Mouse (Mus musculus) midbrain, embryonic 15.5 days (tissue): ENCODE results near the gene Nptx2. TPM values are rescaled to one million over a fixed set of nuclear protein-coding genes. Genes with fewer than 3 reads are reported as not detected.
A peak's percentile ranks its signal among the peaks of the same experiment; 100 is the strongest.

Experiments used
- ATAC-seq: fragments of 200-750 bp; cut with Nextera tagmentation; replicated peaks from 2 replicates; pipeline ENCODE4 v1.8.0; 2017; ENCODE audit warnings: moderate TSS enrichment
- H3K27ac ChIP-seq: fragments of 300-500 bp; sonication (generic); 2 replicates; pipeline ENCODE4 v1.5.1; 2015; ENCODE audit warnings: mild to moderate bottlenecking, inconsistent platforms
- H3K27me3 ChIP-seq: fragments of 300-500 bp; sonication (generic); replicated peaks from 2 replicates; pipeline ENCODE4 v1.6.1; 2015; ENCODE audit warnings: inconsistent platforms
- H3K36me3 ChIP-seq: fragments of 300-500 bp; sonication (generic); replicated peaks from 2 replicates; pipeline ENCODE4 v1.6.1; 2015; ENCODE audit warnings: inconsistent platforms
- H3K4me1 ChIP-seq: fragments of 300-500 bp; sonication (generic); 2 replicates; pipeline ENCODE4 v1.6.1; 2015; ENCODE audit warnings: inconsistent platforms
- H3K4me2 ChIP-seq: fragments of 300-500 bp; sonication (generic); 2 replicates; pipeline ENCODE4 v1.6.1; 2015; ENCODE audit warnings: inconsistent platforms, mild to moderate bottlenecking, moderate library complexity
- H3K4me3 ChIP-seq: fragments of 300-500 bp; sonication (generic); 2 replicates; pipeline ENCODE4 v1.5.1; 2015; ENCODE audit warnings: mild to moderate bottlenecking, inconsistent platforms
- H3K9ac ChIP-seq: fragments of 300-500 bp; sonication (generic); 2 replicates; pipeline ENCODE4 v1.6.1; 2015; ENCODE audit warnings: mild to moderate bottlenecking, inconsistent platforms
- H3K9me3 ChIP-seq: fragments of 300-500 bp; sonication (generic); 2 replicates; pipeline ENCODE4 v1.6.1; 2016; ENCODE audit warnings: inconsistent platforms
- WGBS: fragments of 180-500 bp; shearing (Covaris S2); methylation state at CpG from one replicate; pipeline ENCODE4 v1.1.7; 2015; ENCODE audit warnings: mixed read lengths; 5-methylcytosine and 5-hydroxymethylcytosine counted together
- polyA plus RNA-seq: library from polyadenylated mRNA; unstranded; fragments of >200 nt; fragmentation: Nextera tagmentation; extraction: Ambion mirVana; gene quantifications from 2 replicates; pipeline ENCODE4 v1.2.1, GENCODE M21; 2015

Gene Nptx2
- polyA plus RNA-seq, 1 experiment from 2014 or later: 5.9 TPM

- peak; percentile 12; the same call in 1 of the 2 replicates for ATAC-seq
- H3K4me2 ChIP-seq: peak overlapping the region; percentile 19
- 10% methylated on average over 12 of the region's 12 CpGs for WGBS
Observed at GRCm38 (mm10) chr5:144542711-144543308, 2.9 kb upstream of the Nptx2 start.

GRCm38 (mm10) chr5:144546423-144546995, 807 bp downstream of the Nptx2 start:
- Histone ChIP-seq H3K9me3 (no peaks in the 10 kb centered on the region), H3K4me1 (peaks cover 42% of the 10 kb centered on the region), H3K36me3 (no peaks in the 10 kb centered on the region), H3K27ac (0 out of 2 replicates have a peak overlapping the region, but pooled peaks have one; percentile 23), H3K27me3 (peaks cover 17% of the 10 kb centered on the region), H3K4me2 (peak overlapping the region; percentile 60), H3K9ac (peak overlapping the region; percentile 35), H3K4me3 (peak overlapping the region; percentile 45)
- peak; percentile 1; the same call in 1 of the 2 replicates for ATAC-seq
- WGBS: 2% methylated on average over 33 of the region's 34 CpGs

More at GRCm38 (mm10) chr5:144542711-144543308, 2.9 kb upstream of the Nptx2 start:
- Histone ChIP-seq H3K4me1 (peaks cover 33% of the 10 kb centered on the region), H3K36me3 (no peaks in the 10 kb centered on the region), H3K9me3 (no peaks in the 10 kb centered on the region), H3K27ac (peak overlapping the region; percentile 45), H3K4me3 (no peak overlapping the region), H3K27me3 (peaks cover 12% of the 10 kb centered on the region), H3K9ac (no peak overlapping the region)

- peak overlapping the region; percentile 60 for H3K4me2 ChIP-seq
- no peak overlapping the region for H3K27ac ChIP-seq
- no peaks in the 10 kb centered on the region for H3K36me3 ChIP-seq
- no peak overlapping the region for H3K9ac ChIP-seq
- H3K4me3 ChIP-seq: peak overlapping the region; percentile 45
- no peak for ATAC-seq
- H3K9me3 ChIP-seq: no peaks in the 10 kb centered on the region
- WGBS: 9% methylated on average over 9 of the region's 9 CpGs
- peaks cover 39% of the 10 kb centered on the region for H3K4me1 ChIP-seq
- peaks cover 20% of the 10 kb centered on the region for H3K27me3 ChIP-seq
Observed at GRCm38 (mm10) chr5:144547333-144547878, 1.7 kb downstream of the Nptx2 start.

GRCm38 (mm10) chr5:144548079-144548631, 2.5 kb downstream of the Nptx2 start:
- 5% methylated on average over 21 of the region's 21 CpGs for WGBS
- Histone ChIP-seq H3K27ac (0 out of 2 replicates have a peak overlapping the region, but pooled peaks have one; percentile 39), H3K36me3 (no peaks in the 10 kb centered on the region), H3K4me2 (peak overlapping the region; percentile 60), H3K27me3 (peaks cover 20% of the 10 kb centered on the region), H3K4me1 (peaks cover 32% of the 10 kb centered on the region), H3K4me3 (peak overlapping the region; percentile 45), H3K9ac (peak overlapping the region; percentile 43; the same call in 1 of the 2 replicates), H3K9me3 (no peaks in the 10 kb centered on the region)
- peak; percentile 44 for ATAC-seq

GRCm38 (mm10) chr5:144550003-144550402, 4.3 kb downstream of the Nptx2 start:
- Histone ChIP-seq H3K27ac (no peak overlapping the region), H3K9ac (no peak overlapping the region), H3K4me2 (no peak overlapping the region), H3K9me3 (no peaks in the 10 kb centered on the region), H3K4me3 (no peak overlapping the region), H3K4me1 (peaks cover 30% of the 10 kb centered on the region), H3K27me3 (peaks cover 20% of the 10 kb centered on the region), H3K36me3 (no peaks in the 10 kb centered on the region)
- 87% methylated on average over 9 of the region's 9 CpGs for WGBS
- no peak for ATAC-seq

GRCm38 (mm10) chr5:144550622-144551137, 5.0 kb downstream of the Nptx2 start:
- H3K4me2 ChIP-seq: no peak overlapping the region
- no peak overlapping the region for H3K27ac ChIP-seq
- no peak overlapping the region for H3K4me3 ChIP-seq
- peaks cover 20% of the 10 kb centered on the region for H3K27me3 ChIP-seq
- H3K4me1 ChIP-seq: peaks cover 28% of the 10 kb centered on the region
- no peaks in the 10 kb centered on the region for H3K36me3 ChIP-seq
- ATAC-seq: no peak
- no peaks in the 10 kb centered on the region for H3K9me3 ChIP-seq
- no peak overlapping the region for H3K9ac ChIP-seq
- 42% methylated on average over 5 of the region's 5 CpGs for WGBS

GRCm38 (mm10) chr5:144556710-144557109, 11.0 kb downstream of the Nptx2 start:
- no peak overlapping the region for H3K4me2 ChIP-seq
- H3K27me3 ChIP-seq: 0 out of 2 replicates have a peak, but pooled peaks cover 2% of the 10 kb centered on the region
- H3K9ac ChIP-seq: no peak overlapping the region
- H3K9me3 ChIP-seq: no peaks in the 10 kb centered on the region
- peak; percentile 59 for ATAC-seq
- H3K4me1 ChIP-seq: peaks cover 15% of the 10 kb centered on the region
- no peak overlapping the region for H3K4me3 ChIP-seq
- 5% methylated on average over 10 of the region's 10 CpGs for WGBS
- H3K36me3 ChIP-seq: no peaks in the 10 kb centered on the region
- peak overlapping the region; percentile 31; the same call in 1 of the 2 replicates for H3K27ac ChIP-seq

- Histone ChIP-seq H3K36me3 (no peaks in the 10 kb centered on the region), H3K4me3 (no peak overlapping the region), H3K9me3 (no peaks in the 10 kb centered on the region), H3K27ac (0 out of 2 replicates have a peak overlapping the region, but pooled peaks have one; percentile 31), H3K4me2 (no peak overlapping the region), H3K27me3 (no peaks in the 10 kb centered on the region), H3K4me1 (peaks cover 15% of the 10 kb centered on the region), H3K9ac (no peak overlapping the region)
- 34% methylated on average over 8 of the region's 8 CpGs for WGBS
- no peak; the same call in 1 of the 2 replicates for ATAC-seq
Observed at GRCm38 (mm10) chr5:144557363-144557762, 11.7 kb downstream of the Nptx2 start.

- ATAC-seq: no peak
- Histone ChIP-seq H3K9me3 (no peaks in the 10 kb centered on the region), H3K36me3 (no peaks in the 10 kb centered on the region), H3K27ac (0 out of 2 replicates have a peak overlapping the region, but pooled peaks have one; percentile 6), H3K4me1 (peaks cover 15% of the 10 kb centered on the region), H3K4me2 (no peak overlapping the region), H3K4me3 (no peak overlapping the region), H3K27me3 (no peaks in the 10 kb centered on the region), H3K9ac (no peak overlapping the region)
Observed at GRCm38 (mm10) chr5:144558481-144558880, 12.8 kb downstream of the Nptx2 start.

GRCm38 (mm10) chr5:144565739-144566138, 20.0 kb downstream of the Nptx2 start:
- H3K27me3 ChIP-seq: no peaks in the 10 kb centered on the region
- H3K36me3 ChIP-seq: no peaks in the 10 kb centered on the region
- H3K4me3 ChIP-seq: no peak overlapping the region
- no peaks in the 10 kb centered on the region for H3K4me1 ChIP-seq
- H3K9ac ChIP-seq: no peak overlapping the region
- no peak for ATAC-seq
- no peaks in the 10 kb centered on the region for H3K9me3 ChIP-seq
- no peak overlapping the region for H3K4me2 ChIP-seq
- H3K27ac ChIP-seq: no peak overlapping the region
- 67% methylated on average over 4 of the region's 4 CpGs for WGBS

- no peak for ATAC-seq
- Histone ChIP-seq H3K4me1 (no peaks in the 10 kb centered on the region), H3K36me3 (no peaks in the 10 kb centered on the region), H3K9ac (no peak overlapping the region), H3K4me3 (no peak overlapping the region), H3K27ac (no peak overlapping the region), H3K27me3 (no peaks in the 10 kb centered on the region), H3K4me2 (no peak overlapping the region), H3K9me3 (no peaks in the 10 kb centered on the region)
- 93% methylated on average over 5 of the region's 5 CpGs for whole genome bisulfite sequencing
Observed at GRCm38 (mm10) chr5:144585100-144585499, 39.4 kb downstream of the Nptx2 start.

- Histone ChIP-seq H3K9me3 (0 out of 2 replicates have a peak, but pooled peaks cover 3% of the 10 kb centered on the region), H3K27me3 (no peaks in the 10 kb centered on the region), H3K4me1 (peaks cover 9% of the 10 kb centered on the region), H3K9ac (no peak overlapping the region), H3K4me3 (no peak overlapping the region), H3K36me3 (no peaks in the 10 kb centered on the region), H3K27ac (peak overlapping the region; percentile 53), H3K4me2 (peak overlapping the region; percentile 20; the same call in 1 of the 2 replicates)
- WGBS: 8% methylated on average over 12 of the region's 12 CpGs
- peak; percentile 56 for ATAC-seq
Observed at GRCm38 (mm10) chr5:144591248-144591880, 45.7 kb downstream of the Nptx2 start.
